Mouse (Mus musculus) midbrain, embryonic 15.5 days (tissue): ENCODE results near the gene Adss. TPM values are rescaled to one million over a fixed set of nuclear protein-coding genes. Genes with fewer than 3 reads are reported as not detected.

Source experiments
- ATAC-seq: fragments of 200-750 bp; cut with Nextera tagmentation; replicated peaks from 2 replicates; pipeline ENCODE4 v1.8.0; 2017; ENCODE audit warnings: moderate TSS enrichment
- H3K27ac ChIP-seq: fragments of 300-500 bp; sonication (generic); 2 replicates; pipeline ENCODE4 v1.5.1; 2015; ENCODE audit warnings: mild to moderate bottlenecking, inconsistent platforms
- H3K27me3 ChIP-seq: fragments of 300-500 bp; sonication (generic); replicated peaks from 2 replicates; pipeline ENCODE4 v1.6.1; 2015; ENCODE audit warnings: inconsistent platforms
- H3K36me3 ChIP-seq: fragments of 300-500 bp; sonication (generic); replicated peaks from 2 replicates; pipeline ENCODE4 v1.6.1; 2015; ENCODE audit warnings: inconsistent platforms
- H3K4me1 ChIP-seq: fragments of 300-500 bp; sonication (generic); 2 replicates; pipeline ENCODE4 v1.6.1; 2015; ENCODE audit warnings: inconsistent platforms
- H3K4me2 ChIP-seq: fragments of 300-500 bp; sonication (generic); 2 replicates; pipeline ENCODE4 v1.6.1; 2015; ENCODE audit warnings: inconsistent platforms, mild to moderate bottlenecking, moderate library complexity
- H3K4me3 ChIP-seq: fragments of 300-500 bp; sonication (generic); 2 replicates; pipeline ENCODE4 v1.5.1; 2015; ENCODE audit warnings: mild to moderate bottlenecking, inconsistent platforms
- H3K9ac ChIP-seq: fragments of 300-500 bp; sonication (generic); 2 replicates; pipeline ENCODE4 v1.6.1; 2015; ENCODE audit warnings: mild to moderate bottlenecking, inconsistent platforms
- H3K9me3 ChIP-seq: fragments of 300-500 bp; sonication (generic); 2 replicates; pipeline ENCODE4 v1.6.1; 2016; ENCODE audit warnings: inconsistent platforms
- whole genome bisulfite sequencing: fragments of 180-500 bp; shearing (Covaris S2); methylation state at CpG from one replicate; pipeline ENCODE4 v1.1.7; 2015; ENCODE audit warnings: mixed read lengths; 5-methylcytosine and 5-hydroxymethylcytosine counted together
- polyA plus RNA-seq: library from polyadenylated mRNA; unstranded; fragments of >200 nt; fragmentation: Nextera tagmentation; extraction: Ambion mirVana; gene quantifications from 2 replicates; pipeline ENCODE4 v1.2.1, GENCODE M21; 2015

Adss gene
- polyA plus RNA-seq, 1 experiment from 2014 or later: 49.7 TPM

DNA sequence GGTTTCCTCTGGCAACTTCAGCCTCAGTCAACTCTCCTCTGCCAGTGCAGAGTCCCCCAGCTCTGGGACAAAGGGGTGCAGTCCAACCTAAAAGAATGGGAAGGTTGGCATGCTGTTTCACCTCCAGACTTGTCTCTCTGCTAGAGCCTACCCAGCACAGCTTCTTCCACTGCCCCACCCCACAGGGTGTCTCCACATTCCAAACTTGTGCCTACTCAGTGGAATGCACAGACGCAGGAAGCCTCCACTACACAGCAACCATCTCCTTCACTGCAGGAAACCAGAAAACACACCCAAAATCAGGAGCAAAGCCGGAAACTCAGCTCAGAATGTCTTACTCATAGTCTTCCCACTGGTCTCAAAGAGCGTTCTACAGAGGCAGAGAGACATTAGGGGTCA lies 77.3 kb downstream of the Adss start:
- no peaks in the 10 kb centered on the region for H3K27me3 ChIP-seq
- WGBS: 80% methylated on average over 3 of the region's 3 CpGs
- peak; percentile 24; the same call in 1 of the 2 replicates for ATAC-seq
- no peaks in the 10 kb centered on the region for H3K9me3 ChIP-seq
- no peaks in the 10 kb centered on the region for H3K36me3 ChIP-seq
- no peaks in the 10 kb centered on the region for H3K4me1 ChIP-seq
- H3K27ac ChIP-seq: no peak overlapping the region
- no peak overlapping the region for H3K4me2 ChIP-seq
- no peak overlapping the region for H3K4me3 ChIP-seq
- H3K9ac ChIP-seq: no peak overlapping the region

DNA sequence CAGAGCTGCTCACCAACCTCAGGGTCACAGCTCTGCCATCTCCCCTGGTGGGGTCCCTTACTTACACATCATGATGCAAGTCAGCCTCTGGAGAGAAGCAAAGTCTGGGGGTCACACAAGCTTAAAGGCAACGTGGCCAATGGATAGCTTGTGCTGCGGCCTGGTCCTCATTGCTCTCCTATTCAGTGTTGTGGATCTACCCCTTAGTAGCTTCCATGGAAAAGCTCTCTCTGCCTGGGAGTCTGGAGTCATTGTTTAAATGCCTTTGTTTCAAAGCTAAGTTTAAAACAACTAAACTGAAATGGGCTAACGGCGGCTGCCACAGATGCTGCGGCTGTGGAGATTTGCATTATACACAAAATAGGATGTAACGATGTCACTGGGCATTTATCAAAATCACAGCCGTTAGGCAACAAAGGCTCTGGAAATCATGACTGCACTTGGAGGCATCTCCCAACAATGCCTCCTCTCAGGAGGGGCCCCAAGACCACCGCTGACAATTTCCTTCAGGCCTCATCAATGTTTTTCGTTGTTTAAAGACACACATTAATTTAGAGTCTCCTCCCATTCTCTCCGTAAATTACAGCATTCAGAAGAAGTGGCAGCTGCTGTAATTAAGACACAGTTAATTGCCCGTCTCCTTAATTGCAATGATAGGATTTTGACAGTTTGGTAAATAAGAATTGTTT lies 77.8 kb downstream of the Adss start:
- 48% methylated on average over 11 of the region's 11 CpGs for WGBS
- H3K9me3 ChIP-seq: no peaks in the 10 kb centered on the region
- no peaks in the 10 kb centered on the region for H3K4me1 ChIP-seq
- ATAC-seq: 0 out of 2 replicates have a peak, but pooled peaks have one; percentile 42
- no peaks in the 10 kb centered on the region for H3K36me3 ChIP-seq
- no peak overlapping the region for H3K9ac ChIP-seq
- no peak overlapping the region for H3K4me3 ChIP-seq
- H3K27ac ChIP-seq: no peak overlapping the region
- no peak overlapping the region for H3K4me2 ChIP-seq
- H3K27me3 ChIP-seq: no peaks in the 10 kb centered on the region

DNA sequence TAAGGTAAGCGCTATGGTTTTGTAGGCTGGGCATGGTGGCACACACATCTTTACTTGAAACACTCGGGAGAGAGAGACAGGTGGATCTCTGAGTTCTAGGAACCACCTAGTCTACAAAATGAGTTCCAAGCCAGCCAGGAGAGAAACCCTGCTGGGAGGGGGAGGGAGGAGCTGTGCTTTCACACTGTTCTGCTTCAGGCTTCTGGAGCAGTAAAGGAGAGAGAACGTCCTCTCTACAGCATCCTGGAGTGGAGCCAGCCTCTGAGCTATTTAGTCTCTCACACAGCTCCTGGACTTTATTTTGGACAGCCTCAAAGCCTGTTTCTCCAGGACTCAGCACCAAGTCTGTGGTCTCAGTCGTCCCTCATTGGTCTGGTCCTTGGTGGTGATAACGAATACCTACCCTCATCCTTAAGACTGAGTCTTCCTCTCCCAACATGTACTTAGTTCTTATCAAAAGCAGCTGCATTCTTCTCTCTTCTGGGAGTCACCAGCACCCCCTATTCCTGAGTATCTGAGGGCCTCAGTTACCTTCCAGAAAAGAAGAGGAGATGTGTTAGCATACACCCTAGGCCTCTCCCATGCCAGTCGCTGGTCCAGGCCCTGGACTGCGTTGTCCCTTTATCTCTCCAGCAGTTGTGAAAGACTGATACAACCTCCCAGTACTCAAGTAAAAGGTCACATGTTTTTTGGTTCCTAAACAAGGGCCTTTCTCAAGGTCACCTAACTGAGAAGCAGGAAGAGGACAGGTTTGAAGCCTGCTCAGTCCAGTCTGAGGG lies 79.1 kb downstream of the Adss start:
- Histone ChIP-seq H3K9ac (no peak overlapping the region), H3K27me3 (no peaks in the 10 kb centered on the region), H3K27ac (no peak overlapping the region), H3K4me1 (no peaks in the 10 kb centered on the region), H3K4me3 (no peak overlapping the region), H3K36me3 (no peaks in the 10 kb centered on the region), H3K9me3 (no peaks in the 10 kb centered on the region), H3K4me2 (no peak overlapping the region)
- 80% methylated on average over 7 of the region's 7 CpGs for WGBS
- no peak for ATAC-seq

DNA sequence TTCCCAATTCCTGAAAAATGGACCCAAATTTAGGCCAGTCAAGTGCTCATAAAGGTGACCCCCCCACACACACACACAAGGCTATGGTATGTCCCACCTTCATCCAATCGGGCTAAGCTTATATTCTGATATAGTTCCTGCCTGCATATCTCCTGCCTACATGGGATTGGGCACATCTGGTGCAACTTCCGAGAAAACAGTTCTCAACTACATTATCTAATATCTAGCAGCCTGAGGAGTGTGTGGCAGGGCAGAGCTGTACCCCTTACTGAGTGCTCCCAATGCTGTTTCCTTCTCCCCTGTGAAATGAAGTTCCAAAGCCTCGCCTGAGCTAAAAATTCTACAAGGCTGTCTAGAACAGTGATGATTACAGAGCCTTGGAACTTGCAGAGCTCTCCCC lies 79.9 kb downstream of the Adss start:
- no peak overlapping the region for H3K4me3 ChIP-seq
- ATAC-seq: no peak
- H3K36me3 ChIP-seq: no peaks in the 10 kb centered on the region
- H3K4me2 ChIP-seq: no peak overlapping the region
- 84% methylated on average over 3 of the region's 3 CpGs for WGBS
- no peak overlapping the region for H3K27ac ChIP-seq
- H3K4me1 ChIP-seq: no peaks in the 10 kb centered on the region
- H3K27me3 ChIP-seq: no peaks in the 10 kb centered on the region
- H3K9me3 ChIP-seq: no peaks in the 10 kb centered on the region
- no peak overlapping the region for H3K9ac ChIP-seq

DNA sequence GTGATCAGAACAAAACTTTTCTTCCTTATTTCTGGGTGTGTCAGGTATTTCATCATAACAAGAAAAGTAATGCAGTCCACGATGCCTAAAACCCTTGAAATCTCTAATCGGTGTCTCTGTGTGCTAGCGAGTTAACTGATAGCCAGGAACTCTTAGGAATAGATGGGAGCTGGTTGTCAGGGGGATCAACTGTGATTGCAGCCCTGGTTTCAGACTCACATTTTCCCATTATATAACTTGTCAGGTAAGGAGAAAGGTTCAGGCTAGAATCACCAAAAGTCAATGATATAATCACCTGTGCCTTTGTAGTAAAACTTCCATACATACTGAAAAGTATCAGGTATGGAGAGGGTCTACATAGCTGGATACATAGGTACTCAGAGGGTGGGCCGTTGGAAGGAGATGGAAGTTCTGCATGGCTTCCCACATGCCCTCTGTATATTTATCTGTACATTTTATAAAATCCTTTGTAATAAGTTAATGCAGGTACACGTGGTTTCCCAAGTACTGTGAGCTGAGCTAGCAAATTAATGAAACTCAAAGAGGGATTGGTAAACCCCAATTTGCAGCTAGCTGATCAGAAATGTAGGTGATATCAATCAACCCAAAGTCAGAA lies 81.8 kb downstream of the Adss start:
- Histone ChIP-seq H3K9ac (no peak overlapping the region), H3K36me3 (no peaks in the 10 kb centered on the region), H3K27ac (no peak overlapping the region), H3K9me3 (0 out of 2 replicates have a peak, but pooled peaks cover 2% of the 10 kb centered on the region), H3K27me3 (no peaks in the 10 kb centered on the region), H3K4me1 (no peaks in the 10 kb centered on the region), H3K4me3 (no peak overlapping the region), H3K4me2 (no peak overlapping the region)
- WGBS: 87% methylated on average over 5 of the region's 5 CpGs
- no peak for ATAC-seq

DNA sequence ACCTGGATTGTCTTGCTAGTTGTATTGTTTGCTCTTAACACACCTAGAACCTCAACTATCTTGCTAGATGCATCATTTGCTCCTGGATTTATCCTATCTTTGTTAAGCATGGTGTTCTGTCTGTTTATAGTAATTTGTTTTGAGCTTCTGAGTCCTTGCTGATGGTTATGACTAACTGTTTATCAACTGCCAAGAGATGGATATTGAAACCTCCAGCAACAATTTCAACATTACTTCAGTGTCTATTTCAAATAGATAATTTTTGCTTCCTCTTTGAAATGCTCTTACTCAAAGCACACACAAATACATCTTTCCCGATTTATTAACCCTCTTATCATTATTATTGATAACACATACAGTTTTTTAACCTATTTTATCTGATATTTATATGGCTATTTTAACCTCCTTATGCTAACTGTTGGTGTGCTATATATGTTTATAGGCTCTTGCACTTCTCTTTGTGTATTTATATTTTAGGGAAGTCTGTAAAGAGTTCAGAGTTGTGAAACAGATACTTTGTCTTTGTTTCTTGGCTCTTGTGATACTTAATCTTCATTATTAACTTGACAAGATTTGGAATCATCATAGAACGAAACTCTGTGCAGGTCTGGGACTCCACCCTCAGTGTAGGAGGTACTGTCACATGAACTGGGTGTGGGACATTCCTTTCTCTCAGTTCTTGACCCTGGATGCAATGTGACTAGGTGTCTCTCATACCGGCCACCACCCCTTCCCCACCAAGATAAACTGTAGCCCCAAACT lies 82.5 kb downstream of the Adss start:
- ATAC-seq: no peak
- Histone ChIP-seq H3K9me3 (0 out of 2 replicates have a peak, but pooled peaks cover 2% of the 10 kb centered on the region), H3K27ac (no peak overlapping the region), H3K9ac (no peak overlapping the region), H3K4me1 (no peaks in the 10 kb centered on the region), H3K27me3 (no peaks in the 10 kb centered on the region), H3K4me3 (no peak overlapping the region), H3K4me2 (no peak overlapping the region), H3K36me3 (no peaks in the 10 kb centered on the region)
- WGBS: 87% methylated on average over 3 of the region's 3 CpGs

Other genes with a start within 250 kb of the Adss start
- gene 1700016C15Rik, start 66.7 kb downstream of the Adss start, polyA plus RNA-seq: not detected in 2 replicates
- gene Catspere2, start 186.9 kb upstream of the Adss start, polyA plus RNA-seq: 0.36 and 0.41 TPM in 2 replicates